Mouse (Mus musculus): ENCODE results near the gene Tcp11l2.

DNA sequence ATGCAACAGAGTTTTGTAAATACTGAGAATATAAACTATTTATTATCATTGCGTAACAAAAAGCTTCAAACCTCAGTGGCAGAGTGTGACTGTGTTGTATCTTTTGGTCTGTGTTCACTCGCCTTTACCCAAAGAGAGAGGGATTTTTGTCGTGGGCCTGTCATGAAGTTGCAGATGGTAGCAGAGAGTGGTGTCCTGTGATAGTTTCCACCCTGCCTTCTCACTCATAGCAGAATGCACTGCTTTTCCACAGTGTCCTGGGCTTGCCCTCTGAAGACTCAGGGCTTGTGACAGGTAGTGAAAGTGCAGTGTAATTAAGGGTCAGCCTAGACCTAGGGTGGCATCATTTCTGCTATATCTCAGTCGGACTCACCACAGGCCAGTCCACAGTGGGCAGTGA, 78.3 kb downstream of the Tcp11l2 start:
- TF ChIP-seq POLR2A (IDR thresholded peaks at IDR 0.05; ENCODE audit: borderline replicate concordance, extremely low read depth, low read depth, low read length) (no peak), CTCF (IDR thresholded peaks at IDR 0.05; ENCODE audit: insufficient read depth, low read length) (no peak)

Measured in lung, adult 2 months (tissue).